Mouse (Mus musculus) limb, embryonic 11.5 days (tissue): Measurements from ENCODE around the gene Dnajb6. TPM values are rescaled to one million over a fixed set of nuclear protein-coding genes. Genes with fewer than 3 reads are reported as not detected.
"Not testable (repeated sequence)": the region's sequence is repeated elsewhere in the genome, so short reads cannot be mapped to it uniquely, and the experiment has no call there.

Experiments used
- ATAC-seq: fragments of 200-750 bp; cut with Nextera tagmentation; 2 replicates; pipeline ENCODE4 v1.8.0; 2017; ENCODE audit warnings: low read depth; ENCODE audit not compliant: insufficient number of reproducible peaks, low FRiP score, low TSS enrichment
- DNase-seq: peaks from one replicate; pipeline ENCODE4 v3.0.0-alpha.2; 2015; ENCODE audit warnings: low spot score
- H3K27ac ChIP-seq: fragments of 300-500 bp; sonication (generic); replicated peaks from 2 replicates; pipeline ENCODE4 v1.5.1; 2014; ENCODE audit warnings: low read depth, mild to moderate bottlenecking, low read length
- H3K27me3 ChIP-seq: fragments of 300-500 bp; sonication (generic); 2 replicates; pipeline ENCODE4 v1.6.1; 2014; ENCODE audit warnings: mild to moderate bottlenecking, low read length, mixed read lengths; ENCODE audit not compliant: control insufficient read depth, insufficient read depth
- H3K36me3 ChIP-seq: fragments of 300-500 bp; sonication (generic); 2 replicates; pipeline ENCODE4 v1.6.1; 2014; ENCODE audit warnings: mild to moderate bottlenecking, low read length, moderate library complexity, mixed read lengths; ENCODE audit not compliant: control insufficient read depth, insufficient read depth
- H3K4me1 ChIP-seq: fragments of 300-500 bp; sonication (generic); 2 replicates; pipeline ENCODE4 v1.6.1; 2014; ENCODE audit warnings: low read length, mixed read lengths; ENCODE audit not compliant: control insufficient read depth, insufficient read depth
- H3K4me2 ChIP-seq: fragments of 300-500 bp; sonication (generic); 2 replicates; pipeline ENCODE4 v1.6.1; 2014; ENCODE audit warnings: low read depth, mild to moderate bottlenecking, moderate library complexity; ENCODE audit not compliant: severe bottlenecking
- H3K4me3 ChIP-seq: fragments of 300-500 bp; sonication (generic); 2 replicates; pipeline ENCODE4 v1.5.1; 2014; ENCODE audit warnings: low read depth, low read length
- H3K9ac ChIP-seq: fragments of 300-500 bp; sonication (generic); 2 replicates; pipeline ENCODE4 v1.6.1; 2014; ENCODE audit warnings: mild to moderate bottlenecking, low read length
- H3K9me3 ChIP-seq: fragments of 300-500 bp; sonication (generic); 2 replicates; pipeline ENCODE4 v1.6.1; 2016; ENCODE audit warnings: low read length; ENCODE audit not compliant: control insufficient read depth
- WGBS: fragments of 180-500 bp; shearing (Covaris S2); extraction: QIAGEN DNeasy Blood & Tissue Kit; methylation state at CpG from one replicate; pipeline ENCODE4 v1.1.7; 2014; 5-methylcytosine and 5-hydroxymethylcytosine counted together
- polyA plus RNA-seq: library from polyadenylated mRNA; unstranded; fragments of >200 nt; fragmentation: Nextera tagmentation; extraction: Ambion mirVana; gene quantifications from 2 replicates; pipeline ENCODE4 v1.2.1, GENCODE M21; 2014

Gene Dnajb6
- polyA plus RNA-seq, 1 experiment from 2014 or later, result 200 TPM

DNA sequence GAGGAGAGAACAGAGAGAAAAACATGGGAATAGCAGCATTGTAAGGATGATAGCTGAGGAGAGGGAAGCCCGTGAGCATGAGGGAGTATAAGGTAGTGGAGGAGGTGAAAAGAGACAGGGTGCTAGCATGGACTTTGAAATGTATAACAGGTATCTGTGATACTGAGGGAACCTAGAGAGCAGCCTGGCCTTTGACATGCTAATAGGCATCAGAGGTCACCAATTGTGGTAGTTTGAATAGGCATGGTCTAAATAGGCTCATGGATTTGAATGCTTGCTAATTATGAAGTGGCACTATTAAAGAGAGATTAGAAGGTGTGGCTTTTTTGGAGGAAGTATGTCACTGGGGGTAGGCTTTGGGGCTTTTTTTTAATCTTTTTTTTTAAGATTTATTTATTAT, 22.6 kb upstream of the Dnajb6 start:
- ATAC-seq (no peak), DNase-seq (no peak)
- Histone ChIP-seq H3K4me2 (no peak overlapping the region), H3K36me3 (no peaks in the 10 kb centered on the region), H3K27ac (no peak overlapping the region), H3K4me1 (no peaks in the 10 kb centered on the region), H3K9me3 (no peaks in the 10 kb centered on the region), H3K27me3 (no peaks in the 10 kb centered on the region), H3K4me3 (no peak overlapping the region), H3K9ac (no peak overlapping the region)
- 53% methylated on average over 1 of the region's 1 CpGs for WGBS

DNA sequence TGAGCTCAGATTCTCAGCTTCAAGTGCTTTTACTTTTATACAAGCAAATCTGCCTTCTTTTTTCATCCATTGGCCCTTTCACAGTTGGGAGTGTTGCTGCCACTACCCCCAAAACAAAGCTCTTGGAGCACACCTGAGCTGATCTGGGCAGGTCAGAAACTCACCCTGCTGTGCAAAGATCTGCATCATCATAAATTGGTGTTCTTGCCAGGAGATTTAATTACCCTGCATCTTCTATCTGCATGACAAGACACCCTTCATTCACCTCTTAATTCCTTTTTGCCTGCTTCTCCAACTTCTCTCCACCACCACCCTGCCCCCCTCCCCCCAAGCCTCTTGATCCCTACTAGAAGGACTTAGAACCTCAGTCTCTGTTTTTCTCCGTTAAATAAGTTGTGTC, 14.3 kb upstream of the Dnajb6 start:
- no peaks in the 10 kb centered on the region for H3K9me3 ChIP-seq
- WGBS, result 19% methylated on average over 1 of the region's 1 CpGs

DNA sequence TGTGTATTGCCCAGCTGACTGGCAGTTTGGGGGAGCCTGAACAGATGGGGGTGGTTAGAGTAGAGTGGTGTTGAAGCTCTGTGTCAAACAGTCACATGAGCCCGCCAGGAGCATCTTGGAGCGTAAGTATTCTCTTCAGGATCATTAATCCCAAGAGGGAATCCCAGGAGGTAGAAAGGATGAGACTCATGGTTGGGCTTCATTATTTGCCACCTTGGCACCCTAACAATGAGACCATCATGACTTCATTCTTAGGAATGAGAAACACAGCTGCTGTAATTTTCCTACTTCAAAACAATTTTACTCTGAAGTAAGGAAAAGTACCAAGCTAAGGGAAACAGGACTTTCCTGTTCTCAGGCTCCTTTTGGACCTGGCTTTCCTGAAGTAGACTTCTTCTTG, 10.1 kb upstream of the Dnajb6 start:
- DNase-seq (no peak), ATAC-seq (no peak)
- no peak overlapping the region for H3K4me3 ChIP-seq
- H3K4me1 ChIP-seq, result no peaks in the 10 kb centered on the region
- no peak overlapping the region for H3K27ac ChIP-seq
- H3K4me2 ChIP-seq, result no peak overlapping the region
- no peaks in the 10 kb centered on the region for H3K9me3 ChIP-seq
- H3K27me3 ChIP-seq, result no peaks in the 10 kb centered on the region
- H3K36me3 ChIP-seq, result no peaks in the 10 kb centered on the region
- WGBS, result 92% methylated on average over 2 of the region's 2 CpGs
- no peak overlapping the region for H3K9ac ChIP-seq

More for the DNA sequence above, 14.3 kb upstream of the Dnajb6 start:
- Histone ChIP-seq H3K4me3 (no peak overlapping the region), H3K4me1 (no peaks in the 10 kb centered on the region), H3K27me3 (no peaks in the 10 kb centered on the region), H3K4me2 (no peak overlapping the region), H3K36me3 (no peaks in the 10 kb centered on the region), H3K27ac (no peak overlapping the region), H3K9ac (no peak overlapping the region)
- ATAC-seq (no peak), DNase-seq (no peak)

DNA sequence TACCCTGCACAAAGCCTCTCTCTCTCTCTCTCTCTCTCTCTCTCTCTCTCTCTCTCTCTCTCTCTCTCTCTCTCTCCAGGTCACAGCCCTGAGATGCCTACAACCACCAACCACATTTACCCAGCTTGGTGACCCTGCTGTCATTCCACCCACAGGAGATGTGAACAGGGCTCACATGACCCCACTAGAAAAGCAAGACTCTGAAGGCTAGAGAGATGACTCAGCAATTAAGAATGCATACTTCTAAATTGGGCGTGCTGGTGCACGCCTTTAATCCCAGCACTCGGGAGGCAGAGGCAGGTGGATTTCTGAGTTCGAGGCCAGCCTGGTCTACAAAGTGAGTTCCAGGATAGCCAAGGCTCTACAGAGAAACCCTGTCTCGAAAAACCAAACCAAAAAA, 9.4 kb upstream of the Dnajb6 start:
- not testable (repeated sequence) for H3K36me3 ChIP-seq, ATAC-seq, H3K4me3 ChIP-seq, H3K27ac ChIP-seq, H3K4me2 ChIP-seq, H3K9ac ChIP-seq, H3K9me3 ChIP-seq, H3K4me1 ChIP-seq, DNase-seq, H3K27me3 ChIP-seq
- 77% methylated on average over 5 of the region's 5 CpGs for WGBS

DNA sequence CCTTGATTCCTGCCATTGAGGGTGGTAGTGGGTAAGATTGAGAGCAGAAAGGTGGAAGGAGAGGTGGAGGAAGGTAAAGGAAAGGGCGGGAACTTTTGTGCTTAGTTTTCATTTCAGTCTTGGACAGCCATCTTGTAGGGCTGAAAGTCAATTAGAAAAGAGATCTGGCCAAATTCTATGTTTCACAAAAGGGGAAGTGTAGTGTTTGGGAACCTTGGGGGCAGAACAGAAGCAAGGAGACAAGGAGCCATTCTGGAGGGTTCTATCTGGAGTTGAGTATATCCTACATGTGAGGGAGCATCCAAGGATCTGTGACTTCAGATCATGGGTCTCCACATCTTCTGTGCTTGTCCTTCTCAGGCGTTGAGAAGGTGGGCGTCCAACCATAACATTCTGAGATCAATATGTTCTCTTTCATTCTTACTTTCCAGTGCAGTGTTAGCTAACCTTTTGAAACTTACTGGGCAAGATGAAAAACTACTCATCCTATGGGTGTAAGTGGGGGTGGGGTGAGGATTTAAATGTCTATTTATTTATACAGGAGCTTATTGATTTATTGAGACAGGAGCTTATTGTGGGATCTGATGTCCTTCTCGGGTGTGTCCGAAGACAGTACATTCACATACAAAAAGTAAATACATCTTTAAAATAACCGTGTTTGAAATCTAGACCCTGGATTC, 517 bp upstream of the Dnajb6 start:
- WGBS, result 56% methylated on average over 6 of the region's 6 CpGs
- ATAC-seq, result no peak
- peaks cover 10% of the 10 kb centered on the region; the same call in 1 of the 2 replicates for H3K4me1 ChIP-seq

DNA sequence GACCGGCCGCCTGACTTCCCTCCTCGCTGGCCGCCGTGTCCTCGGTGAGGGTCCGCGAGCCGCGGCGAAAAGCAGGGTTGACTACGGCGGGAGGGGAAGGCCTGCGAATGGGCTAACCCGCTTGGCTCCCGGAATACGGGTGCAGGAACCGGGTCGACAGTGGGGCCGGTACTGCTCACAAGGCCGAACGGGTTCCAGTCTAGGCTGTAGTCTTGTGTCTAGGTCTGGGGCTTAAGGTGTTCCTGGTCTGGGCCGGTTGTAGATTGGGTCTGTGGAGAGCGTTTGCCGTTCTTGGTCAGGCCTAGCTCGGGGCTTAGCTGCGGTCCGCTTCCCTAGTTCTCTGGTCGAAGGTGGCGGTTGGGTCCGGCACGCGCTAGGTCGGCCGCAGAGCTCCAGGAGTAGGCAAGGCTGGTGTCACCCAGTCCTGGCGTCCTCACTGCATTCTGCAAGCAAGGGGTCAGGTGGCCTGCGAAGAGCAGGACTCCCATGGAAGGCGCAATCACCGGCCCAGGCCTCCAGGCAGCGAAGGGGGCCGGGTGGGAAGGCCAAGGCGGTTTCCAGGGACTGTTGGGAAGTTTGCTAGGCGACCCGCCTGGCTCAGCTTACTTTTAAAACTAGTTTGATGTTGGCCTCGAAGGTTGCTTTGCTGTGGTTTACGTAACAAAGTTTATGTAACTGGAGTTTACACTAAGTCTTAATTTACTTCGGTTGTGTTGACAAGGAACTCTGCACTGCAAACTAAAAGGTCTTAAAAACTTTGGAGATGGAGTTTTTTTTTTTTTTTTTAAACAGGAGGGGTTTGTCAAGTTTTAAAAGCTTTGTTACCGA, 799 bp downstream of the Dnajb6 start:
- 2% methylated on average over 46 of the region's 48 CpGs for WGBS
- Histone ChIP-seq H3K9me3 (no peaks in the 10 kb centered on the region), H3K4me2 (peak overlapping the region; percentile 77), H3K27ac (peak overlapping the region; percentile 87; the same call in 1 of the 2 replicates), H3K4me1 (peaks cover 10% of the 10 kb centered on the region; the same call in 1 of the 2 replicates), H3K36me3 (no peaks in the 10 kb centered on the region), H3K9ac (peak overlapping the region; percentile 95), H3K4me3 (peak overlapping the region; percentile 97), H3K27me3 (no peaks in the 10 kb centered on the region)
- peak; percentile 70 for DNase-seq
- ATAC-seq, result peak; percentile 59; the same call in 1 of the 2 replicates

More for the DNA sequence above, 517 bp upstream of the Dnajb6 start:
- DNase-seq, result no peak
- Histone ChIP-seq H3K27me3 (no peaks in the 10 kb centered on the region), H3K4me3 (peak overlapping the region; percentile 97), H3K36me3 (no peaks in the 10 kb centered on the region), H3K27ac (peak overlapping the region; percentile 87), H3K9me3 (no peaks in the 10 kb centered on the region), H3K4me2 (peak overlapping the region; percentile 75), H3K9ac (peak overlapping the region; percentile 95)

DNA sequence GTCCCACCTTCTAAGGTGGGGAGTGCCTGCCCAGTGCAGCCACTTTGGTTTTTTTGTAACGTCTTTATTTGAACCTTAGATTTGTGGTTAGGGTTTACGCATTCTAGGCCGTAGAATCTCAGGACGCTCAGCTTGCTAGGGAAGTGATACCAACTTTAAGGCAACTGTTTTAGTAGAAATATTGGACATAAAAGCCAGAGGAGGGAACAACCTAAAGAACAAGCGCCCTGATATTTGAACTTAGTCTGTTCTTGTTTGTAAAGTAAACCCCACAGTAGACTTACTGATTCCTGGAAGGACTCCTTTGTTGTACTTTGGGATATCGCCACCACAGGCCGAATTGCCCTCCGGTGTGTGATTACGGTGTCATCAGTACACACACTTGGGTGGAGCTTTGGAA, 1.5 kb downstream of the Dnajb6 start:
- ATAC-seq, result no peak
- Histone ChIP-seq H3K4me1 (peaks cover 10% of the 10 kb centered on the region; the same call in 1 of the 2 replicates), H3K9me3 (no peaks in the 10 kb centered on the region), H3K27ac (no peak overlapping the region), H3K36me3 (no peaks in the 10 kb centered on the region), H3K27me3 (no peaks in the 10 kb centered on the region), H3K4me2 (peak overlapping the region; percentile 77), H3K4me3 (peak overlapping the region; percentile 97), H3K9ac (peak overlapping the region; percentile 95)
- DNase-seq, result no peak
- 65% methylated on average over 9 of the region's 9 CpGs for WGBS

DNA sequence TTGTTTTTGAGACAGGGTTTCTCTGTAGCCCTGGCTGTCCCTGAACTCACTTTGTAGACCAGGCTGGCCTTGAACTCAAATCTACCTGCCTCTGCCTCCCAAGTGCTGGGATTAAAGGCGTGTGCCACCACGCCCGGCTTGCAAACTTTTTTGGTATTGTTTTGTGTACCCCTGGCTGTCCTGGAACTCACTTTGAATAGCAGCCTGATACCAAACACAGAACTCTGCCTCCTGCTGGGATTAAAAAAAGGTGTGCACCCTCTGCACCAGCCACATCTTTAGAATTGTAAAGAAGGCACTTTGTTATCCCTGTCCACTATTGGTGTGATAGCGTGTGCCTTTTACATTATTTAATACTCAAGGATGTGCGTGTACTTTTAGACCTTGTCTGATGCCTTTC, 2.0 kb downstream of the Dnajb6 start:
- Histone ChIP-seq H3K9me3 (no peaks in the 10 kb centered on the region), H3K4me2 (peak overlapping the region; percentile 77), H3K36me3 (no peaks in the 10 kb centered on the region), H3K27ac (no peak overlapping the region), H3K4me1 (peaks cover 10% of the 10 kb centered on the region; the same call in 1 of the 2 replicates), H3K9ac (no peak overlapping the region), H3K27me3 (no peaks in the 10 kb centered on the region), H3K4me3 (peak overlapping the region; percentile 12; the same call in 1 of the 2 replicates)
- DNase-seq (no peak), ATAC-seq (no peak)
- 87% methylated on average over 5 of the region's 5 CpGs for WGBS
